Mouse (Mus musculus): ENCODE measurements at regions not wholly inside any gene's neighbourhood (a gene's known extent, or its start where the extent isn't known, plus 50 kb on each side); places are given as distances from the start of the nearest gene placed in this dataset.

DNA sequence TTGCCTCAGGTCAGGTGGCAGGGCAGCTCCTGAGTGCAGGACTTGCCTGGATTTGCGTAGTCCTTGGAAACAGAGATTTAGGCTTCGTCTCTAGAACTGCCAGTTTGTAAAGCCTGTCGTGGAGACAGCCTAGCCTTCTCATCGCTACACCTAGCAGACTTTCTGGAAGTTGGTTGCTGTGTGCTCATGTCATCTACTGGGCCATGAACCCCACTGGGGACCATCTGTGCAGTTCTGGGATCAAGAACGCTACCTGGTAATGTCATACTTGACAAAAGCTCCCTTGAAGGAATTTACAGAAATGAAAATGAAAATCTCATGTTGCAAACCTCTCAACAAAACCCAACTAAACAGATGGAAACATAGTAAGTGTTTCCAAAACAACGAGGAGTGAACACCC, 85.3 kb upstream of the Cry1 start:
- TF ChIP-seq CTCF (conservative IDR thresholded peaks at IDR 0.05; ENCODE audit: insufficient read depth, insufficient read length, low read depth, low read length): no peak
- TF ChIP-seq POLR2A (IDR thresholded peaks at IDR 0.05; ENCODE audit: low read depth, low read length): no peak
